Mouse (Mus musculus) heart, embryonic 11.5 days (tissue): Measurements from ENCODE around the gene 1700022I11Rik. TPM values are rescaled to one million over a fixed set of nuclear protein-coding genes. Genes with fewer than 3 reads are reported as not detected.
"Not testable (repeated sequence)": the region's sequence is repeated elsewhere in the genome, so short reads cannot be mapped to it uniquely, and the experiment has no call there.

Experiments
- ATAC-seq: fragments of 200-750 bp; cut with Nextera tagmentation; replicated peaks from 2 replicates; pipeline ENCODE4 v1.8.0; 2017; ENCODE audit warnings: moderate library complexity; ENCODE audit not compliant: insufficient number of reproducible peaks, low FRiP score, low TSS enrichment
- H3K27ac ChIP-seq: fragments of 300-500 bp; sonication (generic); 2 replicates; pipeline ENCODE4 v1.5.1; 2014; ENCODE audit warnings: mild to moderate bottlenecking, low read depth, low read length
- H3K27me3 ChIP-seq: fragments of 300-500 bp; sonication (generic); 2 replicates; pipeline ENCODE4 v1.6.1; 2014; ENCODE audit warnings: mild to moderate bottlenecking, low read length, mixed read lengths; ENCODE audit not compliant: control insufficient read depth, insufficient read depth
- H3K36me3 ChIP-seq: fragments of 300-500 bp; sonication (generic); 2 replicates; pipeline ENCODE4 v1.6.1; 2014; ENCODE audit warnings: mild to moderate bottlenecking, low read length, moderate library complexity, mixed read lengths; ENCODE audit not compliant: control insufficient read depth, insufficient read depth
- H3K4me1 ChIP-seq: fragments of 300-500 bp; sonication (generic); 2 replicates; pipeline ENCODE4 v1.6.1; 2014; ENCODE audit warnings: low read length; ENCODE audit not compliant: control insufficient read depth, insufficient read depth
- H3K4me2 ChIP-seq: fragments of 300-500 bp; sonication (generic); 2 replicates; pipeline ENCODE4 v1.6.1; 2014; ENCODE audit warnings: mild to moderate bottlenecking, moderate library complexity
- H3K4me3 ChIP-seq: fragments of 300-500 bp; sonication (generic); 2 replicates; pipeline ENCODE4 v1.5.1; 2014; ENCODE audit warnings: low read depth, low read length
- H3K9ac ChIP-seq: fragments of 300-500 bp; sonication (generic); 2 replicates; pipeline ENCODE4 v1.6.1; 2014; ENCODE audit warnings: mild to moderate bottlenecking, low read depth, low read length, moderate library complexity
- H3K9me3 ChIP-seq: fragments of 300-500 bp; sonication (generic); replicated peaks from 2 replicates; pipeline ENCODE4 v1.6.1; 2016; ENCODE audit warnings: low read length; ENCODE audit not compliant: control insufficient read depth
- WGBS: fragments of 180-500 bp; shearing (Covaris S2); extraction: QIAGEN DNeasy Blood & Tissue Kit; methylation state at CpG from one replicate; pipeline ENCODE4 v1.1.7; 2014; ENCODE audit not compliant: insufficient replicate concordance; 5-methylcytosine and 5-hydroxymethylcytosine counted together
- polyA plus RNA-seq: library from polyadenylated mRNA; unstranded; fragments of >200 nt; fragmentation: Nextera tagmentation; extraction: Ambion mirVana; gene quantifications from 2 replicates; pipeline ENCODE4 v1.2.1, GENCODE M21; 2014

1700022I11Rik gene
- polyA plus RNA-seq, 1 experiment from 2014 or later, result 0.36 TPM

DNA sequence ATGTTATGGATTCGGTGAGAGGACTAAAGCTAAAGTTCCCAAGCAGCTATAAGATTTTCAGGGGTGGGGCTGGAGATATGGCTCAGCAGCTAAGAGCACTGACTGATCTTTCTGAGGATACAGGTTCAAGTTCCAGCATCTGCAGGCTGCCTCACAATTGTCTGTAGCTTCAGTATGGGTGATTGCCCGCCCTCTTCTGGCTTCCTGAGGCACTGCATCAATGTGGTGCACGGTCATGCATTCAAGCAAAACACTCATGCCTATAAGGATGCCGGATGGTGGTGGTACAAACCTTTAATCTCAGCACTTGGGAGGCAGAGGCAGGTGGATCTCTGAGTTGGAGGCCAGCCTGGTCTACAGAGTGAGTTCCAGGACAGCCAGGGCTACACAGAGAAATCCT lies 7.8 kb upstream of the 1700022I11Rik start:
- Histone ChIP-seq H3K4me2 (no peak overlapping the region), H3K9ac (no peak overlapping the region), H3K27ac (no peak overlapping the region), H3K27me3 (no peaks in the 10 kb centered on the region), H3K4me3 (no peak overlapping the region), H3K4me1 (peaks cover 22% of the 10 kb centered on the region), H3K9me3 (no peaks in the 10 kb centered on the region), H3K36me3 (peaks cover 7% of the 10 kb centered on the region; the same call in 1 of the 2 replicates)
- 30% methylated on average over 4 of the region's 4 CpGs for whole genome bisulfite sequencing
- no peak for ATAC-seq

- Histone ChIP-seq H3K27ac (no peak overlapping the region), H3K9ac (no peak overlapping the region), H3K36me3 (no peaks in the 10 kb centered on the region), H3K4me1 (peaks cover 15% of the 10 kb centered on the region), H3K4me2 (no peak overlapping the region), H3K27me3 (no peaks in the 10 kb centered on the region), H3K9me3 (no peaks in the 10 kb centered on the region), H3K4me3 (no peak overlapping the region)
- ATAC-seq, result no peak
- 78% methylated on average over 2 of the region's 2 CpGs for WGBS
Measured at GRCm38 (mm10) chr4:42963480-42963879, 5.9 kb upstream of the 1700022I11Rik start.

DNA sequence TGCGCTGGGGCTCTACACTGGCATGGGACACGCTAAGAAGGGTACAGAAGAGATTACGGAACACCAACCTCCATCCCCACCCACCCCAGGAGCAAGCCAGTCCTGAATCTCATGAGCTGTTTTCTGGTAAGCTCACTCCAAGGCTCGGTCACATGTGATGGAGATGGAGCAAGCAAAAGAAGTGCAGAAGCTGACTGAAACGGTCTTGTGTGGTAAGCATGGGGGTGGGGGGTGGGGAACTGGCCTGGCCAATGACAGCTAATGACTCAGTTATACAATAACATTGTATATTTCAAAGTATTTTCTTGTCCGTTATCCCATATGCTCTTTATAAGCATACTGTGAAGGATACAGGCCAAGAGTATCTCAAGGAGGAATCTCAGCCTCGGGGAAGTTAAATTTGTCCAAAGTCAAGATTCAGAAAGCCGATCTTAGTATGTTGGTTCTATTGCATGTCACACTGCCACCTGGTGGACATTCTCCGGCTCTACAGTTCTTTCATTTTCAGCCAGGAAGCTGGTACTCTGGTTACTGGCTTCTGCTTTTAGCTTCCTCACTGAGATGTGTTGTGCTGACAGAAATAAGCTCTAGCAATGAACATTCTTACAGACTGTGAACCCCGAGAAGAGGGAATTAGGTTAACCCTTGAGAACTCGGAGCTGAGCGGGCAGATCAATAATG lies 4.2 kb upstream of the 1700022I11Rik start:
- no peak overlapping the region for H3K4me3 ChIP-seq
- no peak overlapping the region for H3K27ac ChIP-seq
- H3K9me3 ChIP-seq, result no peaks in the 10 kb centered on the region
- no peak for ATAC-seq
- no peaks in the 10 kb centered on the region for H3K27me3 ChIP-seq
- H3K36me3 ChIP-seq, result no peaks in the 10 kb centered on the region
- H3K4me2 ChIP-seq, result peak overlapping the region; percentile 36
- H3K4me1 ChIP-seq, result peaks cover 5% of the 10 kb centered on the region
- H3K9ac ChIP-seq, result no peak overlapping the region
- WGBS, result 13% methylated on average over 12 of the region's 12 CpGs

- Histone ChIP-seq H3K4me2 (no peak overlapping the region), H3K4me1 (peaks cover 6% of the 10 kb centered on the region; the same call in 1 of the 2 replicates), H3K27me3 (no peaks in the 10 kb centered on the region), H3K9ac (no peak overlapping the region), H3K27ac (no peak overlapping the region), H3K4me3 (no peak overlapping the region), H3K36me3 (0 out of 2 replicates have a peak, but pooled peaks cover 3% of the 10 kb centered on the region), H3K9me3 (no peaks in the 10 kb centered on the region)
- WGBS, result 61% methylated on average over 4 of the region's 4 CpGs
- no peak for ATAC-seq
Measured at GRCm38 (mm10) chr4:42972952-42973351, 3.5 kb downstream of the 1700022I11Rik start.

DNA sequence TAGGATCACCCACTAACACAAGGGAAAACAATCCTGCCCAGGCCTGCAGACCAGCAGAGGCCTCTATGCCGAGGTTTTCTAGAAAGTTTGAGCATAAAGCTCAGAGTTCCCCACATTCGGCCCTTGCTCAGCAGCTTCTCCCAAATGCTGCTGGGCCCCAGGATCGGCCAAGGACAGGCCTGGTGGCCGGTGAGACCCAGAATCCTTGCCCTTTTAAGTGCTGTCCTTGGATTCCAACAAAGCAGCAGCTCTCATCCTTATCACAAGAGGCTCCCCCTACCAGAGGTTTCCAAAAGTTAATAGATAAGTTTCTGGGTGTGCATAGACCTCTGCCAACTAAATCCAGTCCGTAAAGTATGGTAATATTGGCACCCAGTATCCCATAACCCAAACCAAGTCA lies 4.5 kb downstream of the 1700022I11Rik start:
- H3K4me2 ChIP-seq, result no peak overlapping the region
- no peak overlapping the region for H3K27ac ChIP-seq
- H3K4me3 ChIP-seq, result no peak overlapping the region
- H3K4me1 ChIP-seq, result peaks cover 6% of the 10 kb centered on the region; the same call in 1 of the 2 replicates
- no peaks in the 10 kb centered on the region for H3K27me3 ChIP-seq
- ATAC-seq, result no peak
- no peaks in the 10 kb centered on the region for H3K9me3 ChIP-seq
- no peak overlapping the region for H3K9ac ChIP-seq
- peaks cover 10% of the 10 kb centered on the region for H3K36me3 ChIP-seq
- WGBS, result 54% methylated on average over 5 of the region's 5 CpGs

GRCm38 (mm10) chr4:42978062-42978461 lies 8.7 kb downstream of the 1700022I11Rik start:
- 94% methylated on average over 4 of the region's 4 CpGs for WGBS
- no peak overlapping the region for H3K27ac ChIP-seq
- no peaks in the 10 kb centered on the region for H3K9me3 ChIP-seq
- no peak overlapping the region for H3K4me3 ChIP-seq
- H3K9ac ChIP-seq, result no peak overlapping the region
- peaks cover 23% of the 10 kb centered on the region for H3K36me3 ChIP-seq
- H3K4me2 ChIP-seq, result no peak overlapping the region
- peaks cover 5% of the 10 kb centered on the region; the same call in 1 of the 2 replicates for H3K4me1 ChIP-seq
- no peaks in the 10 kb centered on the region for H3K27me3 ChIP-seq
- no peak for ATAC-seq

- not testable (repeated sequence) for H3K4me2 ChIP-seq, H3K9ac ChIP-seq, H3K4me1 ChIP-seq, ATAC-seq, H3K4me3 ChIP-seq, H3K27me3 ChIP-seq, H3K9me3 ChIP-seq, H3K27ac ChIP-seq
- peaks cover 41% of the 10 kb centered on the region for H3K36me3 ChIP-seq
- WGBS, result 89% methylated on average over 7 of the region's 8 CpGs
Measured at GRCm38 (mm10) chr4:42980467-42980866, 11.1 kb downstream of the 1700022I11Rik start.

DNA sequence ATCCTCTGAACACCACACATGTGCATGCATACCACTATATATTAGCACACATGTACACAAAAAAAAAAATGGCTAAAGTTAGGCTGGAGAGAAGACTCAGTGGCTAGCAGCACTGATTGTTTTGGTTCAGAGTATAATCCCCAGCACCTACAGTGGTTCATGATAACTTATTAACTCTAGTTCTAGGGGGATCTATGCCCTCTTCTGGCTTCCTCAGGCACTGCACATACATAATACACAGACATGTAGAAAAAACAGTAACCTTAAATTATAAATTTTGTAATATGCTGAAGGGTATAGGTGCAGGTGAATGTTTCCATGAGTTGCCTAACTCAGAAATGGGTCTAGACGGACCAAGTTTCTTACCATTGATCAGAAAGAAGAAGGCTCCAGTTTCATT lies 18.9 kb downstream of the 1700022I11Rik start:
- H3K36me3 ChIP-seq, result peaks cover 56% of the 10 kb centered on the region
- H3K27me3 ChIP-seq, result no peaks in the 10 kb centered on the region
- H3K9ac ChIP-seq, result no peak overlapping the region
- no peak overlapping the region for H3K27ac ChIP-seq
- H3K4me3 ChIP-seq, result no peak overlapping the region
- no peak overlapping the region for H3K4me2 ChIP-seq
- no peaks in the 10 kb centered on the region for H3K4me1 ChIP-seq
- no peaks in the 10 kb centered on the region for H3K9me3 ChIP-seq
- 78% methylated on average over 1 of the region's 1 CpGs for WGBS
- ATAC-seq, result no peak

DNA sequence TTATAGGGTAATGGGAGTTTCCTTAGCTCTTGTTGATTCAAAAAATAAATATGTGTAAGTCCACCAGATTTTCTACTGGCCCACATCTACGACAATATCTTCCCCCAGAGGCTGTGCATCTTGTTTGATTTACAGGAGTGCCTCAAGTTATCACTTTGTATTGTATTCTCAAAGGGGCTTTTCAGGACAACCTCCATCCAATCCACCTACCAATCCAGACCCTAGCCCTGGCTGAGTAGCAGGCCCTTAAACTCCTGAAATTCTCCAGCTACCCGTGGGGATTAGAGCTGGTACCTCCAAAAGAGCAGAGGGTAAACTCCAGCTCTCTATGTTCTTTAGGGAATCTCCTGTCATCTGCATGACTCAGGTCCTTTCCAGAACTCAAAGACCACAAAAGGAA lies 28.6 kb downstream of the 1700022I11Rik start:
- Histone ChIP-seq H3K27me3 (no peaks in the 10 kb centered on the region), H3K4me3 (peak overlapping the region; percentile 95), H3K4me2 (peak overlapping the region; percentile 91), H3K9me3 (no peaks in the 10 kb centered on the region), H3K36me3 (peaks cover 14% of the 10 kb centered on the region), H3K27ac (peak overlapping the region; percentile 67), H3K4me1 (peaks cover 12% of the 10 kb centered on the region; the same call in 1 of the 2 replicates), H3K9ac (peak overlapping the region; percentile 29; the same call in 1 of the 2 replicates)
- WGBS, result 46% methylated on average over 2 of the region's 2 CpGs
- no peak for ATAC-seq
